Comparison of ENCODE assay signal across 8 mouse cellular contexts in the genomic region with DNA sequence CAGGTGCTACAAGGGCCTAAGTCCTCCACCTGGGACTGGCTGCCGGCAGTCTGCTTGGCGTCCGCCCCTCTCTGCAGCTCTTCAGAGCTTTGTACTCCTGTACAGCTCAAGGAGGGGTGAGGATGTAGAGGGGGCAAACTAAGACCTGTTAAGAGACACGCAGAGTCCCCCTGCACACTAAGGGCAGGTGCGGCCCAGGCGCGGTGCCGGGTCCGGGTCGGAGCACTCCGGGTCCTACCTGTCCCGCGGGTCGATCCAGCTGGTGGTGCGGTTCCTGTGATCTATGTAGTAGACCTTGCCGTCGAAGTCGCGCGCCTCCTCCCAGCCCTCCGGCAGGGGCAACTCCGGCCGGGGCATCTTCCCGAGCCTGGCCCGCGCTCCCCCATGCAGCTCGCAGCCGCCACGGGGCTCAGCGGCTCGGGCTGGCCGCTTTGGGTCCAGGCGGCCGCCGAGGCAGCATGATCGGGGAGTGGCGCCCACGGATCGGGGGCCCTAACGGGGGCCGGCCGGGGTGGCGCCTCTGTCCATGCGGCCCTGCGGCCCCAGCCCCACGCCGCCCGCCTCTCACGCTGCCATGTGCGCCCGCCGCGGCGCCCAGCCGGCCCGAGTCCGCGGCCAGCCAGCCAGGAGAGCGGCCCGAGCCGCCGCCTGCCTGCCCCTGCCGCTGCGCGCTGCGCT. TPM values are rescaled to one million over a fixed set of nuclear protein-coding genes. Genes with fewer than 3 reads are reported as not detected.
DNase-seq lines count a peak whose midpoint lies in the region; ATAC-seq lines count a peak whose summit lies in the region.

No protein-coding gene starts in this region.

- H3K4me3 ChIP-seq in hindbrain, embryonic 10.5 days = peak overlapping the region; percentile 86
- H3K4me3 ChIP-seq in liver, embryonic 12.5 days = peak overlapping the region; percentile 56
- peak overlapping the region; percentile 63 for H3K4me3 ChIP-seq in stomach, embryonic 14.5 days (ENCODE audit: low read depth, low read length)

- peak; percentile 53 for ATAC-seq in liver, embryonic 12.5 days
- peak; percentile 49 for ATAC-seq in stomach, embryonic 14.5 days (ENCODE audit: insufficient number of reproducible peaks, insufficient read depth, low FRiP score, low read depth)

- peaks cover 45% of the 10 kb centered on the region for H3K27me3 ChIP-seq in hindbrain, embryonic 10.5 days (ENCODE audit: insufficient read depth, poor library complexity, severe bottlenecking)
- H3K27me3 ChIP-seq in liver, embryonic 12.5 days (replicated peaks) = peaks cover 66% of the 10 kb centered on the region
- H3K27me3 ChIP-seq in stomach, embryonic 14.5 days (ENCODE audit: control insufficient read depth, insufficient read depth, low read length) = no peaks in the 10 kb centered on the region

- no peaks in the 10 kb centered on the region for H3K9me3 ChIP-seq in hindbrain, embryonic 10.5 days
- no peaks in the 10 kb centered on the region for H3K9me3 ChIP-seq in liver, embryonic 12.5 days (replicated peaks)
- no peaks in the 10 kb centered on the region for H3K9me3 ChIP-seq in stomach, embryonic 14.5 days (ENCODE audit: control insufficient read depth, low read depth, low read length)

- H3K4me1 ChIP-seq in hindbrain, embryonic 10.5 days (replicated peaks) = peaks cover 61% of the 10 kb centered on the region
- peaks cover 4% of the 10 kb centered on the region; the same call in 1 of the 2 replicates for H3K4me1 ChIP-seq in liver, embryonic 12.5 days
- H3K4me1 ChIP-seq in stomach, embryonic 14.5 days (ENCODE audit: control insufficient read depth, insufficient read depth, low read length) = peaks cover 4% of the 10 kb centered on the region; the same call in 1 of the 2 replicates

- 4% methylated on average over 61 of the region's 66 CpGs for WGBS in hindbrain, embryonic 10.5 days
- under 1% methylated on average over 60 of the region's 66 CpGs for WGBS in liver, embryonic 12.5 days (ENCODE audit: insufficient replicate concordance)
- WGBS in stomach, embryonic 14.5 days = 2% methylated on average over 43 of the region's 66 CpGs

- peak; percentile 42 for DNase-seq in adrenal gland, postnatal 10 days
- no peak for DNase-seq in adrenal gland, adult 8-10 months
- DNase-seq in right cerebral cortex, postnatal 4 days = peak; percentile 37
- no peak for DNase-seq in right cerebral cortex, adult 2 months (ENCODE audit: low spot score in 2 of 2)
- peak; percentile 73 for DNase-seq in hindbrain, embryonic 10.5 days (ENCODE audit: low spot score)
- DNase-seq in urinary bladder, adult 2 months (ENCODE audit: low spot score) = no peak

- H3K27ac ChIP-seq in hindbrain, embryonic 10.5 days = peak overlapping the region; percentile 91
- no peak overlapping the region for H3K27ac ChIP-seq in liver, embryonic 12.5 days
- H3K27ac ChIP-seq in stomach, embryonic 14.5 days (ENCODE audit: low read length) = peak overlapping the region; percentile 33; the same call in 1 of the 2 replicates

- H3K36me3 ChIP-seq in hindbrain, embryonic 10.5 days = no peaks in the 10 kb centered on the region
- H3K36me3 ChIP-seq in liver, embryonic 12.5 days = no peaks in the 10 kb centered on the region
- no peaks in the 10 kb centered on the region for H3K36me3 ChIP-seq in stomach, embryonic 14.5 days (ENCODE audit: control insufficient read depth, insufficient read depth, low read length)

- H3K4me2 ChIP-seq in liver, embryonic 12.5 days = peak overlapping the region; percentile 61
- peak overlapping the region; percentile 89 for H3K4me2 ChIP-seq in stomach, embryonic 14.5 days (replicated peaks; ENCODE audit: low read depth, low read length)

- H3K9ac ChIP-seq in liver, embryonic 12.5 days = peak overlapping the region; percentile 55
- peak overlapping the region; percentile 71 for H3K9ac ChIP-seq in stomach, embryonic 14.5 days (replicated peaks; ENCODE audit: low read depth, low read length)

RNA-seq across cellular contexts. Expression of a gene that starts 0.5 kb away (rescaled TPM):
- 10 to 100 TPM; 34.1 to 35.0 TPM for total RNA-seq in adrenal gland, postnatal 10 days (2021)
- 100 to 1,000 TPM in 3 of 4 experiments, 10 to 100 TPM in 1; 98.7 to 129 (median 104) TPM for total RNA-seq in adrenal gland, adult 8-10 months (2022)
- polyA plus RNA-seq in hindbrain, embryonic 10.5 days (2016; fragmentation: Nextera tagmentation; extraction: Ambion mirVana) = 3.9 and 4.9 TPM in 2 replicates
- polyA plus RNA-seq in liver, embryonic 12.5 days (2016; fragmentation: Nextera tagmentation; extraction: Ambion mirVana) = 3.0 and 3.1 TPM in 2 replicates
- 6.8 and 7.0 TPM in 2 replicates for polyA plus RNA-seq in stomach, embryonic 14.5 days (2014; fragmentation: Nextera tagmentation; extraction: Ambion mirVana)
- 33.7 and 34.0 TPM in 2 replicates for polyA plus RNA-seq in urinary bladder, adult 2 months (2012; rRNA removed)

Comparison
In these comparisons a context has a peak if more than half of its experiments do, and no peak if none do; other contexts are left out.
1. DNase-seq: peak in adrenal gland, postnatal 10 days (single experiment), right cerebral cortex, postnatal 4 days (single experiment) and hindbrain, embryonic 10.5 days (single experiment); none in adrenal gland, adult 8-10 months (single experiment), right cerebral cortex, adult 2 months (0 of 2) and urinary bladder, adult 2 months (single experiment).
2. Peak in every context shown above with its lines, with median percentiles within 50 percentile points of each other: H3K4me3 ChIP-seq.